In the genomic region with DNA sequence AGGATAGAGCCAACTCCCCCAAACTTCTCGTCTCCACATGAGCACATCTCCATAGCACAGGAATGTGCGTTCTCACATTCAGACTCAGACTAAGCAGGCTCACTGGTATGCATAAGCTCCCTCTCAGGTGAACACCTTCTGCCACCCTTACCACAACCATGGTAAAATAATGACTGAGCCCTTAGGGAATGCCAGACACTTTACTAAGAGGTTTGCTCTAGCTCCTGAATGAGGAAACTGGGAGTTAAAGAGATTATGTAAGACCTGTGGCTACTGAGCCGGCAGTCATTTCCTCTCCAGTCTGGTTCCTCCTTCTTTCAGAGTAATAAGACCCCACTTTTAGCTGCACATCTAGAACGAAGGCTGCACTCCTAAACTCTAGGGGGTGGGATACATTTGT, we compare ENCODE assay signal across 25 mouse cellular contexts.
DNase-seq lines count a peak whose midpoint lies in the region; ATAC-seq lines count a peak whose summit lies in the region.
"Had no signal": no experiment of that assay in that cellular context is flagged by ENCODE, and none has a peak within 500 bp of the region (broad histone marks: within the 10 kb centered on the region; RNA-seq: fewer than 3 reads in every experiment).

No protein-coding gene starts in this region.

- intact Hi-C loops in left cerebral cortex, postnatal 14 days (cut with DNase I): no loop called here

- H3K9ac ChIP-seq in lung, embryonic 16.5 days (ENCODE audit: low read length): no peak overlapping the region
- no peak overlapping the region for H3K9ac ChIP-seq in liver, embryonic 11.5 days (ENCODE audit: low read depth, low read length)
- H3K9ac ChIP-seq: heart, embryonic 13.5 days; hindbrain, embryonic 12.5 days; neural tube, embryonic 15.5 days had no signal

- H3K4me1 ChIP-seq in lung, embryonic 16.5 days (replicated peaks; ENCODE audit: control insufficient read depth, insufficient read depth, low read length): peaks cover 8% of the 10 kb centered on the region
- no peaks in the 10 kb centered on the region for H3K4me1 ChIP-seq in liver, embryonic 11.5 days (replicated peaks; ENCODE audit: control insufficient read depth, insufficient read depth, low read length)
- H3K4me1 ChIP-seq: limb, embryonic 10.5 days; neural tube, embryonic 15.5 days had no signal

- WGBS in lung, embryonic 16.5 days: 34% methylated on average over 4 of the region's 4 CpGs
- WGBS in liver, embryonic 11.5 days: 54% methylated on average over 4 of the region's 4 CpGs

- no peaks in the 10 kb centered on the region for H3K9me3 ChIP-seq in lung, embryonic 16.5 days (ENCODE audit: control insufficient read depth, low read length)
- no peaks in the 10 kb centered on the region for H3K9me3 ChIP-seq in liver, embryonic 11.5 days (ENCODE audit: control insufficient read depth, low read length)
- H3K9me3 ChIP-seq: G1E; heart, embryonic 13.5 days; hindbrain, embryonic 12.5 days; limb, embryonic 10.5 days; neural tube, embryonic 15.5 days had no signal

- H3K27me3 ChIP-seq in lung, embryonic 16.5 days (ENCODE audit: control insufficient read depth, insufficient read depth, low read depth, low read length): no peaks in the 10 kb centered on the region
- no peaks in the 10 kb centered on the region for H3K27me3 ChIP-seq in liver, embryonic 11.5 days (replicated peaks; ENCODE audit: control insufficient read depth, insufficient read depth, low read length)
- H3K27me3 ChIP-seq: CH12.LX; heart, embryonic 13.5 days; hindbrain, embryonic 12.5 days; neural tube, embryonic 15.5 days had no signal

- no peak overlapping the region for H3K4me3 ChIP-seq in lung, embryonic 16.5 days (ENCODE audit: low read length)
- no peak overlapping the region for H3K4me3 ChIP-seq in liver, embryonic 11.5 days (ENCODE audit: low read depth, low read length)
- H3K4me3 ChIP-seq: heart, embryonic 13.5 days; hindbrain, embryonic 12.5 days; left cerebral cortex, adult 2 months; limb, embryonic 10.5 days; neural tube, embryonic 15.5 days had no signal

- DNase-seq in lung, adult 18-20 months: peak; percentile 50 to 69
- DNase-seq in lung, postnatal 14 days: no peak
- peak; percentile 12 for DNase-seq in c-Kit-positive CD71-negative TER-119-negative erythroid progenitor cells, embryonic 14.5 days (ENCODE audit: low read depth)
- DNase-seq in left cerebral cortex, postnatal 14 days (ENCODE audit: low spot score in 2 of 2): no peak
- no peak for DNase-seq in liver, embryonic 11.5 days (ENCODE audit: low spot score)
- DNase-seq in cerebellum, adult 8-10 months: no peak
- DNase-seq: adrenal gland, adult 8-10 months; B cell, adult 2 months; cerebellum, adult 9-10 months; heart, postnatal 14 days; kidney, adult 11 months; kidney, postnatal 4 days; liver; thymus, adult 2 months had no signal

- peak overlapping the region; percentile 57 for H3K27ac ChIP-seq in lung, embryonic 16.5 days (ENCODE audit: low read length)
- no peak overlapping the region for H3K27ac ChIP-seq in liver, embryonic 11.5 days (ENCODE audit: low read depth, low read length)
- H3K27ac ChIP-seq: heart, embryonic 13.5 days; hindbrain, embryonic 12.5 days; left cerebral cortex, adult 2 months; limb, embryonic 10.5 days; neural tube, embryonic 15.5 days; stomach, postnatal 0 days had no signal

- H3K36me3 ChIP-seq in lung, embryonic 16.5 days (ENCODE audit: control insufficient read depth, insufficient read depth, low read length): no peaks in the 10 kb centered on the region
- no peaks in the 10 kb centered on the region for H3K36me3 ChIP-seq in liver, embryonic 11.5 days (ENCODE audit: control insufficient read depth, insufficient read depth, low read length)
- H3K36me3 ChIP-seq: G1E; heart, embryonic 13.5 days; hindbrain, embryonic 12.5 days; limb, embryonic 10.5 days; neural tube, embryonic 15.5 days had no signal

- peak; percentile 91 for ATAC-seq in lung, embryonic 16.5 days (ENCODE audit: low read depth)
- ATAC-seq in megakaryocyte progenitor cell, adult 5-6 weeks (replicated peaks; ENCODE audit: poor library complexity): peak; percentile 90
- ATAC-seq in liver, embryonic 11.5 days (replicated peaks; ENCODE audit: low FRiP score): no peak
- ATAC-seq: midbrain, embryonic 16.5 days had no signal

- H3K4me2 ChIP-seq in lung, embryonic 16.5 days (ENCODE audit: low read depth, low read length): no peak overlapping the region
- no peak overlapping the region for H3K4me2 ChIP-seq in liver, embryonic 11.5 days
- H3K4me2 ChIP-seq: heart, embryonic 13.5 days; hindbrain, embryonic 12.5 days; neural tube, embryonic 15.5 days had no signal

Comparison
In these comparisons a context has a peak if more than half of its experiments do, and no peak if none do; other contexts are left out.
1. DNase-seq: peak in lung, adult 18-20 months (2 of 2) and c-Kit-positive CD71-negative TER-119-negative erythroid progenitor cells, embryonic 14.5 days (single experiment); none in lung, postnatal 14 days (single experiment), left cerebral cortex, postnatal 14 days (0 of 2), liver, embryonic 11.5 days (single experiment) and cerebellum, adult 8-10 months (single experiment).